Mouse (Mus musculus) myocyte (in vitro differentiated cells): Measurements from ENCODE around the gene Lsg1. TPM values are rescaled to one million over a fixed set of nuclear protein-coding genes. Genes with fewer than 3 reads are reported as not detected.
A peak's percentile ranks its signal among the peaks of the same experiment; 100 is the strongest.

Source experiments
- H3K27me3 ChIP-seq: one replicate; pipeline ENCODE4 v1.6.1; 2011; ENCODE audit not compliant: control insufficient read depth, insufficient read depth, insufficient read length
- H3K36me3 ChIP-seq: one replicate; pipeline ENCODE4 v1.6.1; 2011; ENCODE audit not compliant: control insufficient read depth, insufficient read depth
- H3K4me2 ChIP-seq: one replicate; pipeline ENCODE4 v1.6.1; 2011; ENCODE audit warnings: low read depth, control low read depth
- H3K4me3 ChIP-seq: one replicate; pipeline ENCODE4 v1.5.1; 2011; ENCODE audit warnings: mild to moderate bottlenecking, control low read depth, moderate library complexity
- H3K79me2 ChIP-seq: one replicate; pipeline ENCODE4 v1.6.1; 2011; ENCODE audit not compliant: control insufficient read depth, insufficient read depth
- H3ac ChIP-seq: one replicate; pipeline ENCODE4 v1.6.1; 2011; ENCODE audit not compliant: control insufficient read depth, insufficient read length
- CEBPB ChIP-seq: IDR thresholded peaks from 2 replicates; pipeline ENCODE4 v1.6.1; 2011; ENCODE audit warnings: mild to moderate bottlenecking, moderate library complexity; ENCODE audit not compliant: poor library complexity, insufficient read depth, severe bottlenecking
- E2F4 ChIP-seq: IDR thresholded peaks from one replicate; pipeline ENCODE4 v1.6.1; 2011; ENCODE audit warnings: mild to moderate bottlenecking, control low read depth, moderate library complexity; ENCODE audit not compliant: insufficient read depth
- MAX ChIP-seq: IDR thresholded peaks from one replicate; pipeline ENCODE4 v1.6.1; 2011; ENCODE audit warnings: low read depth, mild to moderate bottlenecking, control low read depth
- MYOD1 ChIP-seq, 3 experiments: IDR thresholded peaks; one replicate each; pipeline ENCODE4 v1.6.1; 2011; ENCODE audit warnings: control low read depth in 2 of 3, low read depth in 2 of 3, mild to moderate bottlenecking in 2 of 3, moderate library complexity in 1 of 3; ENCODE audit not compliant: insufficient read length in 2 of 3, control insufficient read depth in 1 of 3
- MYOG ChIP-seq, 3 experiments: IDR thresholded peaks; one replicate each; pipeline ENCODE4 v1.6.1; 2011; ENCODE audit warnings: control low read depth in 2 of 3, low read depth in 2 of 3, mild to moderate bottlenecking in 2 of 3; ENCODE audit not compliant: insufficient read length in 2 of 3, control insufficient read depth in 1 of 3, insufficient read depth in 1 of 3
- POLR2A ChIP-seq: IDR thresholded peaks from one replicate; pipeline ENCODE4 v1.6.1; 2011; ENCODE audit warnings: low read depth, mild to moderate bottlenecking, control low read depth, moderate library complexity; ENCODE audit not compliant: insufficient read length
- POLR2AphosphoS2 ChIP-seq: IDR thresholded peaks from one replicate; pipeline ENCODE4 v1.6.1; 2011; ENCODE audit warnings: low read depth, control low read depth; ENCODE audit not compliant: insufficient read length
- REST ChIP-seq: IDR thresholded peaks from one replicate; pipeline ENCODE4 v1.6.1; 2011; ENCODE audit warnings: mild to moderate bottlenecking, control low read depth, moderate library complexity; ENCODE audit not compliant: insufficient read depth, insufficient read length
- SRF ChIP-seq: IDR thresholded peaks from one replicate; pipeline ENCODE4 v1.6.1; 2011; ENCODE audit warnings: low read depth; ENCODE audit not compliant: control insufficient read depth, insufficient read length
- TCF12 ChIP-seq: IDR thresholded peaks from one replicate; pipeline ENCODE4 v1.6.1; 2011; ENCODE audit warnings: mild to moderate bottlenecking, control low read depth; ENCODE audit not compliant: poor library complexity, insufficient read depth, severe bottlenecking
- TCF3 ChIP-seq: IDR thresholded peaks from one replicate; pipeline ENCODE4 v1.6.1; 2011; ENCODE audit warnings: low read depth, control low read depth; ENCODE audit not compliant: insufficient read length
- USF1 ChIP-seq: IDR thresholded peaks from one replicate; pipeline ENCODE4 v1.6.1; 2011; ENCODE audit warnings: low read depth, mild to moderate bottlenecking, control low read depth, moderate library complexity
- polyA plus RNA-seq: library from polyadenylated mRNA; unstranded; fragments of >200 nt; fragmentation: generic; extraction: Trizol; gene quantifications from one replicate; pipeline ENCODE4 v1.2.1, GENCODE M21; 2012; ENCODE audit warnings: missing spikeins

Lsg1 gene
- polyA plus RNA-seq, 1 experiment: 26.2 TPM

DNA sequence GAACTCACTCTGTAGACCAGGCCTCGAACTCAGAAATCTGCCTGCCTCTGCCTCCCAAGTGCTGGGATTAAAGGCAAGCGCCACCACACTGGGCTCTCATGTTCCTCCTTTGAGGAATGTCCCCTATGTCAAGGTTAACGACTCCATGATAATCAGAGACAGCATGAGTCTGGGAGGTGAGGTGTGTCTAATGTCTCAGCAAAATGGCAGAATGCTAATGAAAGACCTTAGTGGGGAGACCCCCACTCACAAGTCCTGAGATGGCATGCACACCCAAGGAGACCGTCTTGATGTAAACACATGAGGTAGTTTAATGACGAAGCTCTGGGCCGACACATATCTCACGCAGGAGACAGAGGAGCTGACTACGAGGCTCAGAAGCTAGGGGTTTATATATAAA, 33.3 kb downstream of the Lsg1 start:
- H3K79me2 ChIP-seq: no peaks in the 10 kb centered on the region
- TF ChIP-seq TCF3: no peak
- TF ChIP-seq CEBPB: no peak
- no peak overlapping the region for H3ac ChIP-seq
- no peaks in the 10 kb centered on the region for H3K27me3 ChIP-seq
- H3K36me3 ChIP-seq: peaks cover 10% of the 10 kb centered on the region
- H3K4me2 ChIP-seq: no peak overlapping the region
- no peak overlapping the region for H3K4me3 ChIP-seq

- H3K27me3 ChIP-seq: no peaks in the 10 kb centered on the region
- no peak overlapping the region for H3K4me2 ChIP-seq
- no peak overlapping the region for H3ac ChIP-seq
- TF ChIP-seq MYOG (IDR thresholded peaks at IDR 0.05; ENCODE audit: control insufficient read depth in 1 of 3, insufficient read depth in 1 of 3, insufficient read length in 2 of 3, low read depth in 2 of 3) (no peak), MYOD1 (IDR thresholded peaks at IDR 0.05; ENCODE audit: control insufficient read depth in 1 of 3, insufficient read length in 2 of 3, low read depth in 2 of 3) (no peak), POLR2A (no peak), TCF3 (no peak), POLR2AphosphoS2 (no peak), E2F4 (no peak), TCF12 (no peak), CEBPB (no peak), REST (no peak), MAX (no peak), SRF (no peak), USF1 (no peak)
- no peaks in the 10 kb centered on the region for H3K79me2 ChIP-seq
- H3K36me3 ChIP-seq: no peaks in the 10 kb centered on the region
- no peak overlapping the region for H3K4me3 ChIP-seq
Measured at GRCm38 (mm10) chr16:30552621-30553338, 34.6 kb downstream of the Lsg1 start.

DNA sequence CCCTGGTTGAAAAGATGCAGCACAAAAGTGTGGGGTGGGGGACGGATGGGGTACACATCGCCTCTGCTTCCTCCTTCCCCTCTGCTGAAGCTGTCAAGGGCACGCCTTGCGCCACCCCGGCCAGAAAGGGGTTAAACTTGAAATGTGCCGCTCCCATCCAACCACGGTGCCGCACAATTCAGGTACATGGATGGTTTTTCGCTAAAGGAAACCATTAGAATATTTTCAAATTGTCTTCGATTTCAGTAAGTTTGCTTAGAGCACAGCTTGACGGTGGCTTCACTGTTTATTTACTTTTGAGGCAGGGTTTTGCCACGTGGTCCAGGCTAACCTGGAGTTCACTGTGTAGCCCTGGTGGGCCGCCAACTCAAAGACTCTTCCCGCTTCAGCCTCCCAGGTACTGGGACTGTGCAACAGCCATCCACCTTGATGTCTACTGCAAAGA, 36.6 kb downstream of the Lsg1 start, which contains the start of gene Tmem44:
Tmem44 (minus strand) TSS at position 95 of the 445 bp plus-strand sequence.
- no peaks in the 10 kb centered on the region for H3K79me2 ChIP-seq
- peak within 1 kb of the TSS; percentile 83 for H3K4me2 ChIP-seq
- no peaks in the 10 kb centered on the region for H3K27me3 ChIP-seq
- H3ac ChIP-seq: peak within 1 kb of the TSS; percentile 16
- H3K36me3 ChIP-seq: no peaks in the 10 kb centered on the region
- peak within 1 kb of the TSS; percentile 19 for H3K4me3 ChIP-seq
- no peak for TF ChIP-seq TCF3
- no peak for TF ChIP-seq POLR2AphosphoS2
- TF ChIP-seq E2F4: no peak
- no peak for TF ChIP-seq USF1
- TF ChIP-seq REST: no peak
- no peak for TF ChIP-seq MAX
- TF ChIP-seq POLR2A: no peak
- TF ChIP-seq MYOG (IDR thresholded peaks at IDR 0.05; ENCODE audit: control insufficient read depth in 1 of 3, insufficient read depth in 1 of 3, insufficient read length in 2 of 3, low read depth in 2 of 3): no peak
- no peak for TF ChIP-seq MYOD1 (IDR thresholded peaks at IDR 0.05; ENCODE audit: control insufficient read depth in 1 of 3, insufficient read length in 2 of 3, low read depth in 2 of 3)
- no peak for TF ChIP-seq TCF12
- TF ChIP-seq SRF: no peak
- no peak for TF ChIP-seq CEBPB

- no peak for TF ChIP-seq TCF12
- no peak for TF ChIP-seq USF1
- no peak for TF ChIP-seq E2F4
- TF ChIP-seq MYOD1 (IDR thresholded peaks at IDR 0.05; ENCODE audit: control insufficient read depth in 1 of 3, insufficient read length in 2 of 3, low read depth in 2 of 3): no peak
- TF ChIP-seq SRF: no peak
- TF ChIP-seq CEBPB: no peak
- no peak for TF ChIP-seq TCF3
- TF ChIP-seq POLR2AphosphoS2: no peak
- TF ChIP-seq MYOG (IDR thresholded peaks at IDR 0.05; ENCODE audit: control insufficient read depth in 1 of 3, insufficient read depth in 1 of 3, insufficient read length in 2 of 3, low read depth in 2 of 3): no peak
- TF ChIP-seq REST: no peak
- TF ChIP-seq POLR2A: no peak
- TF ChIP-seq MAX: no peak
Measured at GRCm38 (mm10) chr16:30549966-30550747, 37.2 kb downstream of the Lsg1 start.

More at GRCm38 (mm10) chr16:30549966-30550747, 37.2 kb downstream of the Lsg1 start:
- H3K27me3 ChIP-seq: no peaks in the 10 kb centered on the region
- H3K79me2 ChIP-seq: no peaks in the 10 kb centered on the region
- H3K4me3 ChIP-seq: peak overlapping the region; percentile 19
- peak overlapping the region; percentile 16 for H3ac ChIP-seq
- peak overlapping the region; percentile 83 for H3K4me2 ChIP-seq
- no peaks in the 10 kb centered on the region for H3K36me3 ChIP-seq
